Mouse (Mus musculus) limb, embryonic 14.5 days (tissue): ENCODE data around the gene Gper1. TPM values are rescaled to one million over a fixed set of nuclear protein-coding genes. Genes with fewer than 3 reads are reported as not detected.

Experiments used
- ATAC-seq: fragments of 200-750 bp; cut with Nextera tagmentation; 2 replicates; pipeline ENCODE4 v1.8.0; 2017; ENCODE audit warnings: low read depth, moderate number of reproducible peaks, moderate TSS enrichment; ENCODE audit not compliant: low FRiP score
- DNase-seq: peaks from one replicate; pipeline ENCODE4 v3.0.0-alpha.2; 2015; ENCODE audit warnings: low spot score
- H3K27ac ChIP-seq: fragments of 300-500 bp; sonication (generic); replicated peaks from 2 replicates; pipeline ENCODE4 v1.5.1; 2014; ENCODE audit warnings: low read depth, mild to moderate bottlenecking, low read length, moderate library complexity, mixed read lengths
- H3K27me3 ChIP-seq: fragments of 300-500 bp; sonication (generic); 2 replicates; pipeline ENCODE4 v1.6.1; 2014; ENCODE audit warnings: low read length, mixed read lengths; ENCODE audit not compliant: control insufficient read depth, insufficient read depth
- H3K36me3 ChIP-seq: fragments of 300-500 bp; sonication (generic); 2 replicates; pipeline ENCODE4 v1.6.1; 2014; ENCODE audit warnings: mild to moderate bottlenecking, low read length, moderate library complexity, mixed read lengths; ENCODE audit not compliant: control insufficient read depth, insufficient read depth
- H3K4me1 ChIP-seq: fragments of 300-500 bp; sonication (generic); 2 replicates; pipeline ENCODE4 v1.6.1; 2014; ENCODE audit warnings: antibody characterized with exemption, low read length, mixed read lengths; ENCODE audit not compliant: control insufficient read depth, insufficient read depth
- H3K4me2 ChIP-seq: fragments of 300-500 bp; sonication (generic); replicated peaks from 2 replicates; pipeline ENCODE4 v1.6.1; 2014; ENCODE audit warnings: low read depth, mild to moderate bottlenecking, low read length, moderate library complexity; ENCODE audit not compliant: severe bottlenecking
- H3K4me3 ChIP-seq: fragments of 300-500 bp; sonication (generic); replicated peaks from 2 replicates; pipeline ENCODE4 v1.5.1; 2014; ENCODE audit warnings: low read length
- H3K9ac ChIP-seq: fragments of 300-500 bp; sonication (generic); 2 replicates; pipeline ENCODE4 v1.6.1; 2014; ENCODE audit warnings: mild to moderate bottlenecking, low read depth, low read length, moderate library complexity; ENCODE audit not compliant: severe bottlenecking
- H3K9me3 ChIP-seq: fragments of 300-500 bp; sonication (generic); 2 replicates; pipeline ENCODE4 v1.6.1; 2016; ENCODE audit warnings: low read length; ENCODE audit not compliant: control insufficient read depth
- POLR2A ChIP-seq: fragments of 200-500 bp; IDR thresholded peaks from 2 replicates; pipeline ENCODE4 v1.8.0; 2012; ENCODE audit warnings: inconsistent platforms, mild to moderate bottlenecking, moderate library complexity, borderline replicate concordance; ENCODE audit not compliant: insufficient read depth, insufficient read length; ENCODE audit errors: extremely low read depth
- WGBS: fragments of 180-500 bp; shearing (Covaris S2); extraction: QIAGEN DNeasy Blood & Tissue Kit; methylation state at CpG from one replicate; pipeline ENCODE4 v1.1.7; 2014; 5-methylcytosine and 5-hydroxymethylcytosine counted together
- polyA plus RNA-seq, 2 experiments: library from polyadenylated mRNA; depleted of rRNA in 1 of 2; stranded (reverse) in 1 of 2; unstranded in 1 of 2; fragments of >200 nt; fragmentation: Nextera tagmentation in 1 of 2; extraction: Ambion mirVana in 1 of 2; gene quantifications; 2 replicates each; pipeline versions ENCODE4 v1.2.1 to v1.2.3; 2012 to 2014

The Gper1 gene
- polyA plus RNA-seq (2012; rRNA removed) (4.7 and 5.7 TPM in 2 replicates), polyA plus RNA-seq (2014; fragmentation: Nextera tagmentation; extraction: Ambion mirVana) (6.4 and 6.7 TPM in 2 replicates)

DNA sequence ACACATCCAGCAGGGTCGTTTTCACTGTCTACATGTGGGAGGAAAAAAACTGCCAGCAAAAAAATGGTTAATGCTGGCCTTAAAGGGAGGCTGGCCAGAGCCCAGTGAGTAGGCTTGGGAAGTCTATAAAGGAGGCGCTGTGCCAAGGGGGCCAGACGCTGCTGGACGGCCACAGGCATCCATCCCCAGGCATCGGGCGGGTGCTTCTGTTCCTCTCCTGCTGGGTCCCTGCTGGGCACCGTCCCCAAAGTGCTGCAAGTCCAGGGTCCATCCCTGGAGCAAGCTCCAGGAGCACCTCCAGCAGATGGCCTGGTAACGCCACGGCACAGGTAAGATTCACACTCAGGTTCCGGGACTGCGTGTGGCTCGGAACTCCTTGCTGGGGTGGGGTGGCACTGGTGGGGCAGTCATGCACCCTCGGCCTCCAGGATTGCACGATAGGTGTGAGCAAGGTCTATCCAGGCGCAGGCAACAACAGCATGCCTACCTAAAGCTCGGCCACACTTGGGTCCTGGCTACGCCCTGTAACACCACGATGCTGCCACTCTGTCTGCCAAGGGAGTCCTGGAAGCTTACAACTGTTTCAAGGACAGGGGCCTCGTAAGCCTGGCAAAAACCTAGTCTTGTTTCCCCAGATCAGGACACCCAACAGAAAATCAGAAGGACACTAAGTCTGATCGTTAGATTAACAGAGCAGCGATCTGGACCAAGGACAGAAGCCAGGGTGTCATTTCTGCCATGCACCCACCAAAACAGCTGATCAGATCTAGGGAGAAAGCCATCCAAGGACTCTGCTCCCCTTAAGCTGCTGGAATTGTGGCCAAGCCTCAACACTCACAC, at the start of gene Gper1:
Gene Gper1 (plus strand): TSS at position 126 of the 840 bp plus-strand sequence.
- Histone ChIP-seq H3K27me3 (no peaks in the 10 kb centered on the region), H3K9ac (peak within 1 kb of the TSS; percentile 52), H3K27ac (0 out of 2 replicates have a peak within 1 kb of the TSS, but pooled peaks have one; percentile 55), H3K36me3 (no peaks in the 10 kb centered on the region; the same call in 1 of the 2 replicates), H3K4me2 (peak within 1 kb of the TSS; percentile 43), H3K4me1 (peaks cover 30% of the 10 kb centered on the region), H3K4me3 (peak within 1 kb of the TSS; percentile 35), H3K9me3 (no peaks in the 10 kb centered on the region)
- WGBS = 44% methylated on average over 21 of the region's 21 CpGs
- ATAC-seq (no peak; the same call in 1 of the 2 replicates), DNase-seq (peak; percentile 68)
- TF ChIP-seq POLR2A = no peak

DNA sequence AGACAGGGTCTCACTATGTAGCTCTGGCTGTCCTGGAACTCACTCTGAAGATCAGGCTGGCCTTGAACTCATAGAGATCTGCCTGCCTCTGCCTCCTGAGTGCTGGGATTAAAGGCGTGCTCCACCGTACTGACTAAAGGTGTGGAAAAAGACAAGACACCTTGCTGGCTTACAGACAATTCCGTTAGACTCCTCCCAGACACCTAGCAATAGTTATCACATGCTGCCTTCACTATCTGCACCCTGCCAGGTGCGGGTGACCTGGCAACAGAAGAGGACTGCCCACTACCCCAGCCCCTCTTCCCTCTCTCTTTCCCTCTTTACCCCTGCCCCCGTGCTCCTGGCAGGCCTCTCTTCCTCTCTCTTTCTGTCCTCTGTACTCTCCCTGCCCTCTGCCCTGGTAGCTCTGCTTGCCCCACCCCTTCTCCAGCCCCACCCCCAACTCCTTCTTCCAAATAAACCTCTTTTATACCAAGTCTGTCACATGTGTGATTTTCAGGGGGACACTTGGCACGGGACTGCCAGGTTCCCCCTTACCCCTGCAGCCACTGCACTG, 49.0 kb upstream of the Gper1 start:
- H3K4me1 ChIP-seq = peaks cover 36% of the 10 kb centered on the region
- no peak overlapping the region for H3K4me2 ChIP-seq
- no peaks in the 10 kb centered on the region for H3K36me3 ChIP-seq
- H3K27me3 ChIP-seq = no peaks in the 10 kb centered on the region
- TF ChIP-seq POLR2A = no peak
- ATAC-seq (no peak), DNase-seq (no peak)
- 75% methylated on average over 6 of the region's 6 CpGs for WGBS
- no peak overlapping the region for H3K4me3 ChIP-seq
- H3K9ac ChIP-seq = no peak overlapping the region
- no peaks in the 10 kb centered on the region for H3K9me3 ChIP-seq
- no peak overlapping the region for H3K27ac ChIP-seq

DNA sequence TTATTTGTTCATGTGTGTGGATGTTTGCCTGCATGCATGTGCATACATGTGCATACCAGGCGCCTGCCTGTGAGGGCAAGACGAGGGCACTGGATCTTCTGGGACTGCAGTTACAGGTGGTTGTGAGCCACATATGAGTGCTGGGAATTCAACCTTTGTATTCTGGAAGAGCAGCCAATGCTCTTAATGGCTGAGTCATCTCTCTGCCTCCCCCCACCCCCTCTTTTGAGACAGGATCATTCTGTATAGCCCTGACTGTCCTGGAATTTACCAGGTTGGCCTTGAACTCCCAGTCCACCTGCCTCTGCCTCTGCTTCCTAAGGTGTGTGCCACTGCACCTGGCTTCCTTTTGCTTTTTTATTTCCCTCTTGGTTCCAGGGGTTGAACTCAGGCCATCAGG, 48.1 kb upstream of the Gper1 start:
- no peak overlapping the region for H3K9ac ChIP-seq
- no peak overlapping the region for H3K27ac ChIP-seq
- no peaks in the 10 kb centered on the region for H3K9me3 ChIP-seq
- DNase-seq (no peak), ATAC-seq (no peak)
- peaks cover 45% of the 10 kb centered on the region for H3K4me1 ChIP-seq
- no peak overlapping the region for H3K4me2 ChIP-seq
- no peak overlapping the region for H3K4me3 ChIP-seq
- no peaks in the 10 kb centered on the region for H3K27me3 ChIP-seq
- no peaks in the 10 kb centered on the region for H3K36me3 ChIP-seq
- 86% methylated on average over 2 of the region's 2 CpGs for WGBS
- no peak for TF ChIP-seq POLR2A

DNA sequence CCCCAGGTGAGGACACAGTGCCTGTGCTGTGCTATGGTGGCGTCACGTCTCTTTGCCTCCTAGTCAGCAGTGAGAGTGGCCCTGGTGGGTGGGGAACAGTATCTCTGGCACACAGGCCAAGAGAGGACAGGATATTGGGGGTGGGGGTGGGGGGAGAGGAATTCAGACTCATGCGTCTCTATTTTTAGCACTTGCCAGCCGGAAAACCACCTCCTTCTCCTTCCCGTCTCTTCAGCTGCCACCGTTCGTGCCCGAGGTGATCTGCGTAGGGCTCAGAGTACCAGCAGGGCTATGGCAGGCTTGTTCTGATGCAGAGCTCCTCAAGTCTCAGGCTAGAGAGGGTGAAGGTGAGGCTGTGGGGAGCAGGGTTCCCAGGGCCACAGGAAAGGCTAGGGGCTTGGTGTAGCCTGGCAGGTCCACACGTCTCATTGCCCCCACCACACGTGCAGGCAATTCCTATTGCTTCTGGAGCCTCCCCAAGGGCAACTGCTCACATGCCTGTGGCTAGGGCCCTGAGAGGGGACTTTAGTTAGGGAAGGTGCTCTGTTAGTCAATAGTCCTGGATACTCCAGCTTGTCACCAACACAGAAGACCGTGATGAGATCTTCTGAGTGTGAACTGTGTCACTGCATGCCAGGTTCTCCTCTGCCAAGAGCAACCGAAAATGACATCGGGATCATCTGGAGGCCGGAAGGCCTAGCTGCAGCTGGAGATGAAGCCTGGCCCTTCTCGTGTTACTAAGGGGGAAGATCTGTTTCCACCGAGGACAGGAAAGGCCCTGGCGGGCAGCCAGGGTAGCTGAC, 45.3 kb upstream of the Gper1 start, which contains the start of gene Gpr146:
Gene Gpr146 (plus strand): TSS at position 230 of the 803 bp plus-strand sequence.
- peak; percentile 60 for DNase-seq
- H3K4me1 ChIP-seq = peaks cover 33% of the 10 kb centered on the region
- no peak for ATAC-seq
- TF ChIP-seq POLR2A = no peak
- H3K9ac ChIP-seq = no peak within 1 kb of the TSS
- H3K27me3 ChIP-seq = no peaks in the 10 kb centered on the region
- no peak within 1 kb of the TSS for H3K4me3 ChIP-seq
- H3K4me2 ChIP-seq = no peak within 1 kb of the TSS
- 55% methylated on average over 18 of the region's 18 CpGs for WGBS
- H3K36me3 ChIP-seq = no peaks in the 10 kb centered on the region
- 0 out of 2 replicates have a peak within 1 kb of the TSS, but pooled peaks have one; percentile 55 for H3K27ac ChIP-seq
- no peaks in the 10 kb centered on the region for H3K9me3 ChIP-seq

DNA sequence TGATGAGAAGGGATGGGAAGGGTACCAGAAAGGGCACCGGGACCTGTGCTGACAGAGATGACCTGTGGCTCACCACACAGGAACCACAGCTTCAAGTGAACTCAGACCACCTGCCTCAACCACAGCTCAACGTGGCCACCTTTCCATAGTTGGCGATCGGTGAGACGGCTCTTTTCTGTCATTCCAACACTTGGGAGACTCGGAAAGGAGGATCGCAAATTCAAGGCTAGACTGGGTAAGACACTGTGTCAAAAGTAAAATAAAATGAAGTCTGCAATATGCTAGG, 44.7 kb upstream of the Gper1 start:
- WGBS = 90% methylated on average over 7 of the region's 7 CpGs
- H3K27me3 ChIP-seq = no peaks in the 10 kb centered on the region
- no peak overlapping the region for H3K4me2 ChIP-seq
- H3K4me3 ChIP-seq = no peak overlapping the region
- H3K9me3 ChIP-seq = no peaks in the 10 kb centered on the region
- no peak overlapping the region for H3K27ac ChIP-seq
- DNase-seq (no peak), ATAC-seq (no peak)
- H3K4me1 ChIP-seq = peaks cover 33% of the 10 kb centered on the region
- H3K9ac ChIP-seq = no peak overlapping the region
- no peaks in the 10 kb centered on the region for H3K36me3 ChIP-seq
- TF ChIP-seq POLR2A = no peak
